Mouse (Mus musculus): ENCODE data around the gene Vps51. TPM values are rescaled to one million over a fixed set of nuclear protein-coding genes. Genes with fewer than 3 reads are reported as not detected.
A peak's percentile ranks its signal among the peaks of the same experiment; 100 is the strongest.

The Vps51 gene
- polyA plus RNA-seq, 1 experiment from 2014 or later: 59.1 TPM

- Histone ChIP-seq H3K4me3 (ENCODE audit: low read depth, low read length) (no peak overlapping the region), H3K9me3 (ENCODE audit: control insufficient read depth, low read length) (no peaks in the 10 kb centered on the region), H3K27me3 (ENCODE audit: control insufficient read depth, insufficient read depth, low read length) (no peaks in the 10 kb centered on the region), H3K4me2 (ENCODE audit: low read depth) (no peak overlapping the region), H3K9ac (ENCODE audit: low read length) (no peak overlapping the region), H3K4me1 (ENCODE audit: control insufficient read depth, insufficient read depth, low read length) (peaks cover 14% of the 10 kb centered on the region), H3K27ac (ENCODE audit: low read depth, low read length) (no peak overlapping the region), H3K36me3 (ENCODE audit: control insufficient read depth, insufficient read depth, low read length) (peaks cover 2% of the 10 kb centered on the region; the same call in 1 of the 2 replicates)
- DNase-seq (ENCODE audit: low spot score): no peak
- 92% methylated on average over 10 of the region's 10 CpGs for whole genome bisulfite sequencing
- ATAC-seq (ENCODE audit: insufficient read depth, low FRiP score, low TSS enrichment): no peak
Measured at GRCm38 (mm10) chr19:6069851-6070250, 7.2 kb downstream of the Vps51 start.

GRCm38 (mm10) chr19:6068951-6069350 lies 8.1 kb downstream of the Vps51 start:
- ATAC-seq (ENCODE audit: insufficient read depth, low FRiP score, low TSS enrichment): no peak
- Histone ChIP-seq H3K4me1 (ENCODE audit: control insufficient read depth, insufficient read depth, low read length) (peaks cover 14% of the 10 kb centered on the region), H3K27ac (ENCODE audit: low read depth, low read length) (no peak overlapping the region), H3K4me3 (ENCODE audit: low read depth, low read length) (no peak overlapping the region), H3K27me3 (ENCODE audit: control insufficient read depth, insufficient read depth, low read length) (no peaks in the 10 kb centered on the region), H3K4me2 (ENCODE audit: low read depth) (no peak overlapping the region), H3K9me3 (ENCODE audit: control insufficient read depth, low read length) (no peaks in the 10 kb centered on the region), H3K36me3 (ENCODE audit: control insufficient read depth, insufficient read depth, low read length) (peaks cover 2% of the 10 kb centered on the region; the same call in 1 of the 2 replicates), H3K9ac (ENCODE audit: low read length) (no peak overlapping the region)
- 89% methylated on average over 4 of the region's 4 CpGs for WGBS
- DNase-seq (ENCODE audit: low spot score): no peak

DNA sequence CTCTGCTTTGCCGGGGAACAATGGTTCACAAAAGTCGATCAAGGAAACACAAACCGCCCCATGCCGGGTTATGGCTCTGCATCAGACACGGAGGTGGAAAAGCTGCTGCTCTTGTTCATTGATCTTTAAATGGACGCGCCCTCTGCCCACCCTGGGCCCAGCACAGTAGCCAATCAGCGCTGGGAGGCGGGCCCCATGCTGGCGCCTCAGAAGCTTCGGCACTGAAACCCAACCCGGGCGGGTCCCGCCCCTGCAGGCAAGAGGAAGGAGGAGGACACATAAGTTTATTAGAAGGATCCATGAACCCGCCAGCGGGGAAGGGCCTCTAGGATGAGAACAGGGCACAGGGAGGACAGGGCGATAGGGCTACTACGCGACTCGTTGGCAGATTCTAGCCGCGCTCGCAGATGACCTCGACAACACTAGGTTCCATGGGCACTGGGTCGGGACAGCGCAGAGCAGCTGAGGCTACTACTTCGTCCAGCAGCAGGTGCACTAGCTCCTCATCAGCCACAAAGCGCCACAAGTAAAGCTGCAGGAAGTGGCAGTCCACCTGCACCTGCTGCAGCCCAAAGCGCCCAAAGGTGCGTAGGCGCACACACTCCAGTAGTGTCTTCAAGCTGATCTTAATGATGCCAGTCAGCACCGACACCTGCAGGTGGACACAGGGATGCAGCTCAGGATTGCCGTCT lies 9.2 kb downstream of the Vps51 start, which contains the start of gene Tm7sf2:
TSS of gene Tm7sf2 (minus strand) at position 650 of the 692 bp plus-strand sequence.
- H3K9ac ChIP-seq (ENCODE audit: low read length): peak within 1 kb of the TSS; percentile 49
- peak within 1 kb of the TSS; percentile 70 for H3K4me2 ChIP-seq (ENCODE audit: low read depth)
- H3K27ac ChIP-seq (ENCODE audit: low read depth, low read length): peak within 1 kb of the TSS; percentile 83
- H3K4me1 ChIP-seq (ENCODE audit: control insufficient read depth, insufficient read depth, low read length): peaks cover 14% of the 10 kb centered on the region
- H3K27me3 ChIP-seq (ENCODE audit: control insufficient read depth, insufficient read depth, low read length): no peaks in the 10 kb centered on the region
- H3K4me3 ChIP-seq (ENCODE audit: low read depth, low read length): peak within 1 kb of the TSS; percentile 52
- H3K9me3 ChIP-seq (ENCODE audit: control insufficient read depth, low read length): no peaks in the 10 kb centered on the region
- DNase-seq (ENCODE audit: low spot score) (peak; percentile 93), ATAC-seq (ENCODE audit: insufficient read depth, low FRiP score, low TSS enrichment) (peak; percentile 89)
- WGBS: 8% methylated on average over 33 of the region's 33 CpGs
- peaks cover 2% of the 10 kb centered on the region; the same call in 1 of the 2 replicates for H3K36me3 ChIP-seq (ENCODE audit: control insufficient read depth, insufficient read depth, low read length)

GRCm38 (mm10) chr19:6067011-6067723 lies 9.9 kb downstream of the Vps51 start:
- H3K9me3 ChIP-seq (ENCODE audit: control insufficient read depth, low read length): no peaks in the 10 kb centered on the region
- H3K4me3 ChIP-seq (ENCODE audit: low read depth, low read length): peak overlapping the region; percentile 52
- H3K4me2 ChIP-seq (ENCODE audit: low read depth): peak overlapping the region; percentile 70
- peak; percentile 88 for DNase-seq (ENCODE audit: low spot score)
- peaks cover 19% of the 10 kb centered on the region for H3K4me1 ChIP-seq (ENCODE audit: control insufficient read depth, insufficient read depth, low read length)
- under 1% methylated on average over 30 of the region's 30 CpGs for WGBS
- H3K9ac ChIP-seq (ENCODE audit: low read length): peak overlapping the region; percentile 49
- ATAC-seq (ENCODE audit: insufficient read depth, low FRiP score, low TSS enrichment): peak; percentile 56
- H3K36me3 ChIP-seq (ENCODE audit: control insufficient read depth, insufficient read depth, low read length): no peaks in the 10 kb centered on the region; the same call in 1 of the 2 replicates
- H3K27ac ChIP-seq (ENCODE audit: low read depth, low read length): peak overlapping the region; percentile 83
- H3K27me3 ChIP-seq (ENCODE audit: control insufficient read depth, insufficient read depth, low read length): no peaks in the 10 kb centered on the region

DNA sequence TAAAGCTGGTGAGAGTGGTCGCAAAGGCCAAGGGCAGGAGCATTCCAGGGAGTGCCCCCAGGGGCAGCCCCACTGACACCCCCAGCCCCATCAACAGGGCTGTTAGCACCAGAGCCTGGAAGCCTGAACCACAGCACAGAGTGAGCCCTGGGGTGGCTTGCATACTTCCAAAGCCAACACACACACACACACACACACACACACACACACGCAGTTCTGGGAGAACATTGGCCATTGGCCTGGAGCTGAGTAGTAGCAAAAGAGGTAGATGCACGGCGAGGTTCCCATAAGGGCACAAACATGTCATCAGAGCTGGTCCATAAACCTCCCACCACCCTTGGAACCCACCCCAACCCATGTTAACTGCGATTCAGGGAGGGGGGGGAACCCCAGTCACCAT lies 10.5 kb downstream of the Vps51 start:
- Histone ChIP-seq H3K36me3 (ENCODE audit: control insufficient read depth, insufficient read depth, low read length) (no peaks in the 10 kb centered on the region; the same call in 1 of the 2 replicates), H3K4me3 (ENCODE audit: low read depth, low read length) (peak overlapping the region; percentile 52), H3K9me3 (ENCODE audit: control insufficient read depth, low read length) (no peaks in the 10 kb centered on the region), H3K4me2 (ENCODE audit: low read depth) (peak overlapping the region; percentile 70), H3K27ac (ENCODE audit: low read depth, low read length) (0 out of 2 replicates have a peak overlapping the region, but pooled peaks have one; percentile 83), H3K9ac (ENCODE audit: low read length) (peak overlapping the region; percentile 49), H3K27me3 (ENCODE audit: control insufficient read depth, insufficient read depth, low read length) (no peaks in the 10 kb centered on the region), H3K4me1 (ENCODE audit: control insufficient read depth, insufficient read depth, low read length) (peaks cover 25% of the 10 kb centered on the region)
- DNase-seq (ENCODE audit: low spot score) (peak; percentile 18), ATAC-seq (ENCODE audit: insufficient read depth, low FRiP score, low TSS enrichment) (peak; percentile 14; the same call in 1 of the 2 replicates)
- WGBS: 34% methylated on average over 5 of the region's 5 CpGs

- DNase-seq (ENCODE audit: low spot score) (no peak), ATAC-seq (ENCODE audit: insufficient read depth, low FRiP score, low TSS enrichment) (no peak)
- H3K27ac ChIP-seq (ENCODE audit: low read depth, low read length): no peak overlapping the region
- H3K9me3 ChIP-seq (ENCODE audit: control insufficient read depth, low read length): no peaks in the 10 kb centered on the region
- H3K4me3 ChIP-seq (ENCODE audit: low read depth, low read length): 0 out of 2 replicates have a peak overlapping the region, but pooled peaks have one; percentile 8
- H3K27me3 ChIP-seq (ENCODE audit: control insufficient read depth, insufficient read depth, low read length): no peaks in the 10 kb centered on the region
- H3K4me2 ChIP-seq (ENCODE audit: low read depth): no peak overlapping the region
- H3K9ac ChIP-seq (ENCODE audit: low read length): no peak overlapping the region
- H3K36me3 ChIP-seq (ENCODE audit: control insufficient read depth, insufficient read depth, low read length): peaks cover 2% of the 10 kb centered on the region; the same call in 1 of the 2 replicates
- peaks cover 29% of the 10 kb centered on the region for H3K4me1 ChIP-seq (ENCODE audit: control insufficient read depth, insufficient read depth, low read length)
- WGBS: 92% methylated on average over 6 of the region's 6 CpGs
Measured at GRCm38 (mm10) chr19:6063081-6063480, 13.9 kb downstream of the Vps51 start.

GRCm38 (mm10) chr19:6062418-6062817 lies 14.6 kb downstream of the Vps51 start:
- H3K36me3 ChIP-seq (ENCODE audit: control insufficient read depth, insufficient read depth, low read length): peaks cover 2% of the 10 kb centered on the region; the same call in 1 of the 2 replicates
- DNase-seq (ENCODE audit: low spot score): no peak
- H3K9ac ChIP-seq (ENCODE audit: low read length): peak overlapping the region; percentile 96
- peak overlapping the region; percentile 100 for H3K4me2 ChIP-seq (ENCODE audit: low read depth)
- peaks cover 27% of the 10 kb centered on the region for H3K4me1 ChIP-seq (ENCODE audit: control insufficient read depth, insufficient read depth, low read length)
- H3K27me3 ChIP-seq (ENCODE audit: control insufficient read depth, insufficient read depth, low read length): no peaks in the 10 kb centered on the region
- H3K9me3 ChIP-seq (ENCODE audit: control insufficient read depth, low read length): no peaks in the 10 kb centered on the region
- H3K4me3 ChIP-seq (ENCODE audit: low read depth, low read length): peak overlapping the region; percentile 92
- no peak for ATAC-seq (ENCODE audit: insufficient read depth, low FRiP score, low TSS enrichment)
- H3K27ac ChIP-seq (ENCODE audit: low read depth, low read length): no peak overlapping the region
- WGBS: 75% methylated on average over 5 of the region's 5 CpGs

GRCm38 (mm10) chr19:6061641-6062302 lies 15.3 kb downstream of the Vps51 start:
- Histone ChIP-seq H3K27ac (ENCODE audit: low read depth, low read length) (peak overlapping the region; percentile 93), H3K4me1 (ENCODE audit: control insufficient read depth, insufficient read depth, low read length) (peaks cover 27% of the 10 kb centered on the region), H3K9ac (ENCODE audit: low read length) (peak overlapping the region; percentile 96), H3K4me3 (ENCODE audit: low read depth, low read length) (peak overlapping the region; percentile 92), H3K4me2 (ENCODE audit: low read depth) (peak overlapping the region; percentile 100), H3K9me3 (ENCODE audit: control insufficient read depth, low read length) (no peaks in the 10 kb centered on the region), H3K27me3 (ENCODE audit: control insufficient read depth, insufficient read depth, low read length) (no peaks in the 10 kb centered on the region), H3K36me3 (ENCODE audit: control insufficient read depth, insufficient read depth, low read length) (peaks cover 2% of the 10 kb centered on the region; the same call in 1 of the 2 replicates)
- 3% methylated on average over 43 of the region's 44 CpGs for WGBS
- ATAC-seq (ENCODE audit: insufficient read depth, low FRiP score, low TSS enrichment) (no peak), DNase-seq (ENCODE audit: low spot score) (peak; percentile 25)

Data from neural tube, embryonic 11.5 days (tissue).